Mouse (Mus musculus): ENCODE results near the gene Gm49510.

- TF ChIP-seq POLR2A (IDR thresholded peaks at IDR 0.05; ENCODE audit: borderline replicate concordance, extremely low read depth, low read depth, low read length) = peak; percentile 33; the same call in 1 of the 2 replicates
- TF ChIP-seq CTCF (IDR thresholded peaks at IDR 0.05; ENCODE audit: insufficient read depth, low read length) = no peak
These were observed 495 bp downstream of the Gm49510 start, which contains the start of gene Sh3bp1 for GRCm38 (mm10) chr15:78899740-78900584.

All from lung, adult 2 months (tissue).